Mouse (Mus musculus) kidney, adult 2 months (tissue): Measurements from ENCODE around the gene Cd44.

ENCODE experiments used
- CTCF ChIP-seq: fragments of 200-500 bp; conservative IDR thresholded peaks from 2 replicates; pipeline ENCODE4 v1.5.1; 2011; ENCODE audit warnings: low read depth, mild to moderate bottlenecking, control low read depth, low read length, moderate library complexity, mixed read lengths; ENCODE audit not compliant: insufficient read depth, insufficient read length
- POLR2A ChIP-seq: fragments of 200-500 bp; IDR thresholded peaks from one replicate; pipeline ENCODE4 v1.6.1; 2011; ENCODE audit warnings: low read depth, low read length, control low read depth

DNA sequence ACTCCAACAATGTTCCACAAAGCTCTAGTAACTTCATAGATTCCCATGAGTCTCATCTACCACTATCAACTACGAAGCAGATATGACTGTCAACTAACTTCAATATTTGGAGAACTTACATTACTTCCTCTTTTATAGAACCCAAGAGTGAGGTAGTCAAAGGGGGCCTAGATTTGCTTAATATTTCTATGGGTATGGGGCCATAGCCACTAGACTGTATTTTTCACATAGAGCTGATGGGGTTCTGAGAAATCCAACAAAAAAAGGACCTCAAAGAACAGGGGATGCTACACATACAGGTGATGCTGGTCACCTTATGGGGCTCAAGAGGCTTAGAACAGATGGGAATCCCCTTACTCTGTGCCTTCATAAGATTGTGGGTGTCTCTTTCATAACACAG is 14.3 kb downstream of the Cd44 start:
- TF ChIP-seq POLR2A = no peak
- no peak for TF ChIP-seq CTCF
